Comparison of ENCODE assay signal across 17 mouse cellular contexts in the genomic region with DNA sequence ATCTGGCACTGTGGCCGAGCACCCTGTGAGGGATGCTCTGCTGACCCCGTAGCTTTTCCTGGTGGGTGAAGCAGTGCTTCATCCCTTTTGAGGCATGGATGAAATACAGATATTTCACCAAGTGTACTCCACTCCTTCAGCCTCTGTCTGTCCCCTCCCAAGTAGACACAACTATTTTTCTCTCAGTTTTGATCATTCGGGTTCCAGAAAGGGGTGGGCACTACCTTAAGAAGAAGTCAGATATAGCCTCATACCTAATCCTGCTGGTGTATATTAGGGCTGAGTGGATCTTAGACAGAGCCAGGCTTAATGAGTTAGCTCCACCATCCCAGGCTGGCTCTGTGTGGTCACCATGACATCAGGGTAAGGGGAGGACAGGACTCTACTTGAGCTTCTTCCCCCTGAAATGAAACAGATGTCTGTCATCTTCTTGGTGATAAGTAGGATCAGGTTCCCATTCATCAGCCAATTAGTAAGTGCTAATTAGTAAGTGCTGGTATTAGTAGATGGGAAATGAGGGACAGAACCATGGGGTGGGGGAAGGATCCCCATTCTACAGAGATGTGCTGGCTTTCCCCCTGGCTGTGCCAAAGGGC. TPM values are rescaled to one million over a fixed set of nuclear protein-coding genes. Genes with fewer than 3 reads are reported as not detected.
"Had no signal": no experiment of that assay in that cellular context is flagged by ENCODE, and none has a peak within 500 bp of the region (broad histone marks: within the 10 kb centered on the region; RNA-seq: fewer than 3 reads in every experiment).

No protein-coding gene starts in this region.

- H3K9me3 ChIP-seq: intestine, embryonic 15.5 days; limb, embryonic 10.5 days; limb, embryonic 13.5 days; neural tube, embryonic 12.5 days; neural tube, embryonic 15.5 days had no signal

- H3K27ac ChIP-seq: intestine, embryonic 15.5 days; layer of hippocampus, adult 2 months; limb, embryonic 10.5 days; limb, embryonic 13.5 days; liver, embryonic 14.5 days; macrophage; neural tube, embryonic 12.5 days; neural tube, embryonic 15.5 days had no signal

- H3K27me3 ChIP-seq: intestine, embryonic 15.5 days; limb, embryonic 13.5 days; neural tube, embryonic 12.5 days; neural tube, embryonic 15.5 days had no signal

- H3K36me3 ChIP-seq: intestine, embryonic 15.5 days; limb, embryonic 10.5 days; limb, embryonic 13.5 days; neural tube, embryonic 12.5 days; neural tube, embryonic 15.5 days had no signal

- DNase-seq: kidney, adult 11 months; kidney, adult 8-10 months; layer of hippocampus, adult 9-11 months; lung, embryonic 14.5 days; midbrain, embryonic 14.5 days had no signal

- H3K4me3 ChIP-seq: intestine, embryonic 15.5 days; layer of hippocampus, adult 2 months; limb, embryonic 13.5 days; neural tube, embryonic 12.5 days; neural tube, embryonic 15.5 days had no signal

- H3K4me2 ChIP-seq: intestine, embryonic 15.5 days; limb, embryonic 13.5 days had no signal

- ATAC-seq: intestine, embryonic 15.5 days; lung, postnatal 0 days had no signal

- H3K9ac ChIP-seq: intestine, embryonic 15.5 days; limb, embryonic 13.5 days; liver, embryonic 14.5 days; liver, postnatal 0 days; lung, embryonic 14.5 days; neural tube, embryonic 12.5 days; neural tube, embryonic 15.5 days had no signal

RNA-seq across cellular contexts. Expression of a gene that starts 58.7 kb away (rescaled TPM):
- total RNA-seq: liver, adult 2 months; megakaryocyte-erythroid progenitor cell, adult 5-6 weeks had no signal
